Mouse (Mus musculus) small intestine, adult 2 months (tissue): ENCODE results near the gene Pip4k2b. TPM values are rescaled to one million over a fixed set of nuclear protein-coding genes. Genes with fewer than 3 reads are reported as not detected.

Source experiments
- H3K27ac ChIP-seq: fragments of 200-500 bp; 2 replicates; pipeline ENCODE4 v1.5.1; 2012; ENCODE audit warnings: low read depth, low read length, control low read depth, inconsistent platforms; ENCODE audit not compliant: insufficient read depth
- H3K27me3 ChIP-seq: fragments of 200-500 bp; 2 replicates; pipeline ENCODE4 v1.6.1; 2012; ENCODE audit warnings: mild to moderate bottlenecking, moderate library complexity, low read length, inconsistent platforms; ENCODE audit not compliant: control insufficient read depth, insufficient read depth
- H3K36me3 ChIP-seq: fragments of 200-500 bp; 2 replicates; pipeline ENCODE4 v1.6.1; 2012; ENCODE audit warnings: mild to moderate bottlenecking, low read length, control low read depth, inconsistent platforms; ENCODE audit not compliant: control insufficient read depth, insufficient read depth
- H3K4me1 ChIP-seq: fragments of 200-500 bp; 2 replicates; pipeline ENCODE4 v1.6.1; 2012; ENCODE audit warnings: low read length, inconsistent platforms, mixed read lengths; ENCODE audit not compliant: control insufficient read depth, insufficient read depth, insufficient read length
- H3K4me3 ChIP-seq: fragments of 200-500 bp; 2 replicates; pipeline ENCODE4 v1.5.1; 2012; ENCODE audit warnings: low read depth, mild to moderate bottlenecking, control low read depth, inconsistent platforms, low read length, moderate library complexity
- CTCF ChIP-seq: fragments of 200-500 bp; IDR thresholded peaks from 2 replicates; pipeline ENCODE4 v1.5.1; 2012; ENCODE audit warnings: low read depth, mild to moderate bottlenecking, control low read depth, inconsistent platforms, low read length, moderate library complexity, mixed read lengths; ENCODE audit not compliant: insufficient replicate concordance, insufficient read length; ENCODE audit errors: extremely low read depth
- POLR2A ChIP-seq: fragments of 200-500 bp; IDR thresholded peaks from 2 replicates; pipeline ENCODE4 v1.6.1; 2012; ENCODE audit warnings: low read depth, mild to moderate bottlenecking, control low read depth, inconsistent platforms, low read length, moderate library complexity
- WGBS: fragments of 180-500 bp; shearing (Covaris S2); methylation state at CpG from one replicate; pipeline ENCODE4 v1.1.7; 2018; 5-methylcytosine and 5-hydroxymethylcytosine counted together
- polyA plus RNA-seq: library from polyadenylated mRNA; depleted of rRNA; stranded (reverse); fragments of >200 nt; gene quantifications from 2 replicates; pipeline ENCODE4 v1.2.3, GENCODE M21; 2012

The Pip4k2b gene
- polyA plus RNA-seq, 1 experiment, result 3.4 TPM

GRCm38 (mm10) chr11:97697891-97698529 lies 46.5 kb downstream of the Pip4k2b start:
- Histone ChIP-seq H3K4me3 (peak overlapping the region; percentile 84), H3K36me3 (no peaks in the 10 kb centered on the region), H3K27ac (no peak overlapping the region), H3K27me3 (no peaks in the 10 kb centered on the region), H3K4me1 (peaks cover 5% of the 10 kb centered on the region)
- 33% methylated on average over 14 of the region's 14 CpGs for whole genome bisulfite sequencing
- TF ChIP-seq CTCF (no peak), POLR2A (no peak)

GRCm38 (mm10) chr11:97697199-97697890 lies 47.2 kb downstream of the Pip4k2b start:
- Histone ChIP-seq H3K36me3 (no peaks in the 10 kb centered on the region; the same call in 1 of the 2 replicates), H3K27me3 (no peaks in the 10 kb centered on the region), H3K4me3 (no peak overlapping the region), H3K27ac (no peak overlapping the region), H3K4me1 (peaks cover 5% of the 10 kb centered on the region)
- WGBS, result 69% methylated on average over 11 of the region's 11 CpGs
- TF ChIP-seq POLR2A (no peak), CTCF (no peak)

- no peak for TF ChIP-seq CTCF
- peaks cover 5% of the 10 kb centered on the region; the same call in 1 of the 2 replicates for H3K36me3 ChIP-seq
- H3K4me1 ChIP-seq, result peaks cover 5% of the 10 kb centered on the region
- 80% methylated on average over 8 of the region's 8 CpGs for WGBS
- no peak overlapping the region for H3K27ac ChIP-seq
- no peaks in the 10 kb centered on the region for H3K27me3 ChIP-seq
- no peak overlapping the region for H3K4me3 ChIP-seq
These were observed 47.8 kb downstream of the Pip4k2b start for GRCm38 (mm10) chr11:97696669-97697068.

- H3K27ac ChIP-seq, result no peak overlapping the region
- H3K4me1 ChIP-seq, result peaks cover 5% of the 10 kb centered on the region
- H3K27me3 ChIP-seq, result no peaks in the 10 kb centered on the region
- TF ChIP-seq POLR2A, result no peak
- TF ChIP-seq CTCF, result no peak
- 60% methylated on average over 9 of the region's 9 CpGs for WGBS
- no peak overlapping the region for H3K4me3 ChIP-seq
- H3K36me3 ChIP-seq, result peaks cover 10% of the 10 kb centered on the region
These were observed 48.6 kb downstream of the Pip4k2b start for GRCm38 (mm10) chr11:97695712-97696401.

- WGBS, result 47% methylated on average over 17 of the region's 17 CpGs
- Histone ChIP-seq H3K27ac (no peak overlapping the region), H3K4me1 (peaks cover 5% of the 10 kb centered on the region), H3K27me3 (no peaks in the 10 kb centered on the region), H3K4me3 (no peak overlapping the region), H3K36me3 (peaks cover 15% of the 10 kb centered on the region)
- TF ChIP-seq CTCF, result no peak
- no peak for TF ChIP-seq POLR2A
These were observed 49.4 kb downstream of the Pip4k2b start for GRCm38 (mm10) chr11:97694921-97695711.

GRCm38 (mm10) chr11:97694435-97694834 lies 50.1 kb downstream of the Pip4k2b start:
- Histone ChIP-seq H3K36me3 (peaks cover 18% of the 10 kb centered on the region), H3K4me3 (no peak overlapping the region), H3K27me3 (no peaks in the 10 kb centered on the region), H3K4me1 (peaks cover 5% of the 10 kb centered on the region), H3K27ac (no peak overlapping the region)
- no peak for TF ChIP-seq CTCF
- no peak for TF ChIP-seq POLR2A
- WGBS, result 60% methylated on average over 4 of the region's 4 CpGs
